Mouse (Mus musculus) testis, adult 2 months (tissue): ENCODE measurements around the gene Tmem164. TPM values are rescaled to one million over a fixed set of nuclear protein-coding genes. Genes with fewer than 3 reads are reported as not detected.
A peak's percentile ranks its signal among the peaks of the same experiment; 100 is the strongest.

Source experiments
- H3K27ac ChIP-seq: fragments of 200-500 bp; 2 replicates; pipeline ENCODE4 v1.5.1; 2012; ENCODE audit warnings: low read depth, low read length; ENCODE audit not compliant: control insufficient read depth, insufficient read depth
- H3K27me3 ChIP-seq: fragments of 200-500 bp; 2 replicates; pipeline ENCODE4 v1.6.1; 2012; ENCODE audit warnings: mild to moderate bottlenecking, low read length, moderate library complexity; ENCODE audit not compliant: control insufficient read depth, insufficient read depth
- H3K36me3 ChIP-seq: fragments of 200-500 bp; 2 replicates; pipeline ENCODE4 v1.6.1; 2012; ENCODE audit warnings: mild to moderate bottlenecking, low read length; ENCODE audit not compliant: control insufficient read depth, insufficient read depth
- H3K4me1 ChIP-seq: fragments of 200-500 bp; 2 replicates; pipeline ENCODE4 v1.6.1; 2012; ENCODE audit warnings: low read length; ENCODE audit not compliant: control insufficient read depth, insufficient read depth
- H3K4me3 ChIP-seq: fragments of 200-500 bp; 2 replicates; pipeline ENCODE4 v1.5.1; 2012; ENCODE audit warnings: low read depth, mild to moderate bottlenecking, low read length, moderate library complexity, mixed read lengths; ENCODE audit not compliant: control insufficient read depth
- CTCF ChIP-seq: fragments of 200-500 bp; IDR thresholded peaks from 2 replicates; pipeline ENCODE4 v1.5.1; 2012; ENCODE audit warnings: low read depth, mild to moderate bottlenecking, inconsistent platforms, low read length, moderate library complexity; ENCODE audit not compliant: control insufficient read depth, insufficient read depth, insufficient replicate concordance
- POLR2A ChIP-seq: fragments of 200-500 bp; IDR thresholded peaks from 2 replicates; pipeline ENCODE4 v1.6.1; 2012; ENCODE audit warnings: low read depth, mild to moderate bottlenecking, inconsistent platforms, low read length, moderate library complexity; ENCODE audit not compliant: control insufficient read depth
- polyA plus RNA-seq: library from polyadenylated mRNA; depleted of rRNA; stranded (reverse); fragments of >200 nt; gene quantifications from 2 replicates; pipeline ENCODE4 v1.2.3, GENCODE M21; 2012

Gene Tmem164
- polyA plus RNA-seq, 1 experiment: 5.5 TPM

DNA sequence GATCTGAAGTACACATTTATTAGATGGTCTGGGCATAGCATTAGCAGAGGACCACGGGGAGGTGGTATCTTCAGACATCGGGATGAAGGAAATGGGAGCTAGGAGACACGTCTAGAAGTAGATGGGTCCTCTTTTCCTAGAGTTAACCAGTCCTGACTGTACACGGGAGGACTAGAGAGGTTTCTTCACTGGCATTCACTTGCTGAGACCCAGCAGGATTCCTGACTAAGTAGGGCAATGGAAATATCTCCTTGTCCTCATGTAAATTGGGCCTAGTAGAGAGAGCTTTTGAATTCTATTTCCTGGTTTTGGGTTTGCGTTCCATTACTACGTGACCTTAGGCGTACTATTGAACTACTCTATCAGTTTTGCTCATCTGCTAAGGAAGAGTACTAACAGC, 13.1 kb downstream of the Tmem164 start:
- H3K4me1 ChIP-seq: no peaks in the 10 kb centered on the region
- no peak overlapping the region for H3K4me3 ChIP-seq
- no peak for TF ChIP-seq CTCF
- TF ChIP-seq POLR2A: no peak
- no peak overlapping the region for H3K27ac ChIP-seq
- H3K36me3 ChIP-seq: no peaks in the 10 kb centered on the region
- no peaks in the 10 kb centered on the region for H3K27me3 ChIP-seq

DNA sequence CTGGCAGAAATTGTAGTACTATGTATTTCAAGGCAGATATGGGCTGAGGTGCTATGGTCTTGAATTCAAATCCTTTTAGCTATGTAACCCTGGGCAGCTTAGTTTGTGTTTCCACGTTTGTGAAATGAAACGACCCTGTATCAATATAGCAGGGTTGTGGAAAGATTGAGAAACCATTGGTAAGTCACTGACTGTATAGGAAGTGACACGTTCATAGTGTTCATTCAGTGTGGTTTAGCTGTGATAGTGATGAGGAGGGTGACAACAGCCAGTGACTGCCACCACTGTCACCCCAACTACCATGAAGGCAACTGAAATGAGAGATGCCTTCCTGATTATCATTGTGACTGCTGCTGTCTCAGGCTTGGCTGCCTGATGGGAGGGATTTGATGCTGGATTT, 13.7 kb downstream of the Tmem164 start:
- TF ChIP-seq POLR2A (no peak), CTCF (no peak)
- Histone ChIP-seq H3K27ac (no peak overlapping the region), H3K27me3 (no peaks in the 10 kb centered on the region), H3K4me1 (no peaks in the 10 kb centered on the region), H3K36me3 (no peaks in the 10 kb centered on the region), H3K4me3 (no peak overlapping the region)

DNA sequence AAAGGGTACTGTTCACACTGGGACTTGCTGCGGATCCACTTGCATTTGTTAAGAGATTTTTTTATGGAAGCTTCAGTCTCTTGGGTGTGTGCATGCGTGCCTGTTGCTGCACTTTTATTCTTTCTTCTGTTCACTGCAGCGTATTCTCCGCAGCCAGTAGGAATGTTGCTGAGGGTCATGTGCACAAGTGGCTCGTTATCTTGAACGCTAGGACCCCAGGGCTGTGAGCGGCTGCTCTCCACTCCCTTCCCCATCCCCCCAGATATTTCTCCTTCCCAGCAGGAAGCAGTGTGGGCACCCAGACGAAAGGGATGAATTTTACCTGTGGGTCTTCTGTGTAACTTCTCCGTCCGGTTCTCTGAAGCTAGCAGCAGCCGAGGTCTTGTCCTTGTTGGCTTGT, 15.6 kb downstream of the Tmem164 start:
- no peaks in the 10 kb centered on the region for H3K36me3 ChIP-seq
- H3K27ac ChIP-seq: no peak overlapping the region
- no peaks in the 10 kb centered on the region for H3K4me1 ChIP-seq
- TF ChIP-seq CTCF (no peak), POLR2A (no peak)
- H3K27me3 ChIP-seq: no peaks in the 10 kb centered on the region
- no peak overlapping the region for H3K4me3 ChIP-seq

DNA sequence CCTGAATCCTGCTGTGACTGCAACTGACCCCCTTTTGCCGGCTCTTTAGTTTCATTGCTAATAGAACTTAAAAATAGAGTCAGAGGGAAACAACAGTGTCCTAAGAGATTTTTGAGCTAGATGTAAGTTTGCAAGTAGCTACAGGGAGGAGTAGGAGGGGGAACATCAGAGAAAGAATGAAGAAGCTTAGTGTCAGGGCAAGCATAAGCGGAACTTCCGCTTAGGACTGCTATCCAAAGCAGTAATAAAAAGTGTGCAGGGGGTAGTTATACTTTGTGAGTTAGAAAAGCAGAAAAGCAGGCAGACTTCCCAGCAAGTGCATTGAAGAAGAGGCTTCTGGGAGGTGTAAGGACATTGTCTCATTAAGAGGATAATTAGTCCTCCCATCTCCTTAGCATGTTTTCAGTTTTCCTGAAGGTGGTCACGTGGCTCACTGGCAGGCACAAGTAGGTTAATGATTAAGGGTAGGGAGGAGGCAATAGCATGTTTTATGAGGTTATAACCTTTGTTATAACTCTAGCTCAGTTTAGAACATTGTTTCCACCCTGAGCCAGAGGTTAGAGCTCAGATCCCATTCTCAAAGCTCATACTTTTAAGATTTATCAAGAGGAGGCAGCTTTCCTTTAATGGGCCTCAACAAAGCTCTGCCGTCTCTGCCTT, 16.5 kb downstream of the Tmem164 start:
- Histone ChIP-seq H3K4me1 (no peaks in the 10 kb centered on the region; the same call in 1 of the 2 replicates), H3K27me3 (no peaks in the 10 kb centered on the region), H3K27ac (no peak overlapping the region), H3K4me3 (no peak overlapping the region), H3K36me3 (no peaks in the 10 kb centered on the region)
- no peak for TF ChIP-seq POLR2A
- TF ChIP-seq CTCF: no peak

DNA sequence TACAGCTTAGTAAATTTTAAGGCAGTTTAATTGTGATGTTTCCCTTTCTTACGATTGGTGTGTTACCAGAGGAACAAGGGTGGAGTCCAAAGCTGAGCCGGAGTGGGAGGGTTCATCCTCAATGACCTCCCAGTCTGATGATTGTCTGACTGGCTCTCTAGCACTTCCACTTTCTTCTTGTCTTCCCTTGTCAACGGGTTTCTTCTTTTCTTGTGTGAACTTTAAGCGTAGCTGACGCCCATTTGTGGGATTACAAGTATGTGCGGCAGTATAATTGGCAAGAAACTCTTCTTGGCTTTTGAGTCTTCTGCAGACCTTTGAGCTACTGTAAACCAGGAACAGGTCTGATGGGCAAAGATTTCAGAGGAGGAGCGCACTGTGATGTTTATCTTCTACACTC, 17.0 kb downstream of the Tmem164 start:
- H3K36me3 ChIP-seq: no peaks in the 10 kb centered on the region
- H3K27me3 ChIP-seq: no peaks in the 10 kb centered on the region

DNA sequence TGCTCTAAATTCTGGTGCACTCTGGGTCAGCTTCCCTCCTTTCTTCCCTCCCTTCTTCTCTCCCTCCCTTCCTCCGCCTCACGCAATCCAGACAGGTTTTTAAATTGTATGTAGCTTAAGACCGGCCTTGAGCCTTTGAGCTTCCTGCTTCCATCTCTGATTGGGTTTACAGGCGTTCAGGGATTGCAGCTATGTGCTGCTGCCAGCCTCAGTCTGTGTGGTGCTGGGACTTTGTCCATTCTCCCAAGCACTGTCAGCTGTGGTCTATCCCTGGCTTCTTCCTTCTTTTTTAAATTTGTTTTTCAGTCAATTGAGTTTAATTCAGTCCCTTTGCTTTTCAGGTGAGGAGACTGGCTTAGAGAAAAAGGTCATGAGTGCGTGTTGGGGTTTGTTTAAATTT, 20.9 kb downstream of the Tmem164 start:
- no peaks in the 10 kb centered on the region for H3K27me3 ChIP-seq
- H3K4me3 ChIP-seq: no peak overlapping the region
- H3K36me3 ChIP-seq: no peaks in the 10 kb centered on the region
- H3K27ac ChIP-seq: peak overlapping the region; percentile 13; the same call in 1 of the 2 replicates
- TF ChIP-seq CTCF: no peak
- no peak for TF ChIP-seq POLR2A
- H3K4me1 ChIP-seq: no peaks in the 10 kb centered on the region; the same call in 1 of the 2 replicates

More for the DNA sequence above, 17.0 kb downstream of the Tmem164 start:
- Histone ChIP-seq H3K4me1 (no peaks in the 10 kb centered on the region; the same call in 1 of the 2 replicates), H3K4me3 (no peak overlapping the region), H3K27ac (no peak overlapping the region)
- TF ChIP-seq CTCF (no peak), POLR2A (no peak)

DNA sequence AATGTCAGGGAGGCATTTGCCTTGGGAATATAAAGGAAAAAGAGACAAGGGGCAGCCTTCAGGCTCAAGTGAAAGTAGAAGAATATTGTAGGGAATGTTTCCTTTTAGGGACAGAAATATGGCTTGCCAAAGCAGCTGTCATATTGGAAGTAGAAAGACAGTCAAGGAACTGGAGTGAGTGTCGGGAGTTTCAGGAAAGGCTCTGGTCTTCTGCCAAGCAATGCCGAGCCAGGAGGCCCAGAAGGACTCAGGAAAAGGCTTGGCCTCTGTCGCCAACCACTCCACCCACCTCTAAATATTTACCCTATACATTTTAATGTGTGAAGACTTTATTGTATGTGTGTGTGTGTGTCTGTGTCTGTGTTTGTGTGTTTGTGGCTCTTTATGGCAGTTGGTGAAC, 21.4 kb downstream of the Tmem164 start:
- TF ChIP-seq POLR2A (no peak), CTCF (no peak)
- Histone ChIP-seq H3K27ac (no peak overlapping the region), H3K4me1 (no peaks in the 10 kb centered on the region; the same call in 1 of the 2 replicates), H3K27me3 (no peaks in the 10 kb centered on the region), H3K4me3 (no peak overlapping the region), H3K36me3 (no peaks in the 10 kb centered on the region)

DNA sequence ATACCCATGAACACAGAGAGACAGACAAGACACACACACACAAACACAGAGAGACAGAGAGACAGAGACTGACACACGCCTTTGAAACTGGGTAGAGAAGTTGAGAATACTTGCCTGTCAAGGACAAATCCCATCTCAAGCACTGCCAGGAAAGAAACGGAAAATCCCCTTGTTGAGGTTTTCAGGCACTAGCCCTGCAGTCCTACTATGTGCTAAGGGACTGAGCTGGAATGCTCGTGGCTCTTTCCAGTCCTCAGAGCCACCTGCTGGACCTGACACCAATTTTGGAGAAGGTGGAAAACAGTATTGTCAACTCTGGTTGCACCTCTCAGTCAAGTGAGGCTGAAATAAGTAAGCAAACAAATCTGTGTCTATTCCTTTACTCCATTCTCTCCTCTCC, 22.7 kb downstream of the Tmem164 start:
- no peaks in the 10 kb centered on the region for H3K27me3 ChIP-seq
- no peaks in the 10 kb centered on the region for H3K36me3 ChIP-seq
- no peaks in the 10 kb centered on the region; the same call in 1 of the 2 replicates for H3K4me1 ChIP-seq
- no peak overlapping the region for H3K4me3 ChIP-seq
- no peak for TF ChIP-seq POLR2A
- TF ChIP-seq CTCF: no peak
- no peak overlapping the region for H3K27ac ChIP-seq
